8 mouse cellular contexts compared by ENCODE assay signal in genomic region chr5:144545653-144546422, GRCm38 (mm10). TPM values are rescaled to one million over a fixed set of nuclear protein-coding genes. Genes with fewer than 3 reads are reported as not detected.
A peak's percentile ranks its signal among the peaks of the same experiment; 100 is the strongest.
DNase-seq lines count a peak whose midpoint lies in the region; ATAC-seq lines count a peak whose summit lies in the region.

Gene Nptx2 (plus strand): TSS chr5:144545902.

- peak; percentile 89 to 91 for DNase-seq in adrenal gland, postnatal 36 days
- peak; percentile 94 for DNase-seq in embryonic facial prominence, embryonic 11.5 days (ENCODE audit: low spot score)
- peak; percentile 94 for DNase-seq in heart, adult 11 months
- DNase-seq in kidney, adult 11 months = peak; percentile 49
- DNase-seq in left cerebral cortex, postnatal 14 days (ENCODE audit: low spot score in 2 of 2) = peak; percentile 88
- DNase-seq in right cerebral cortex, postnatal 4 days = peak; percentile 85
- DNase-seq in spleen, adult 12 weeks (ENCODE audit: low spot score) = no peak

- peaks cover 24% of the 10 kb centered on the region for H3K27me3 ChIP-seq in embryonic facial prominence, embryonic 11.5 days (ENCODE audit: control insufficient read depth, insufficient read depth, low read length)

- no peak within 1 kb of the TSS for H3K27ac ChIP-seq in embryonic facial prominence, embryonic 11.5 days (replicated peaks; ENCODE audit: low read depth, low read length)

- no peaks in the 10 kb centered on the region for H3K9me3 ChIP-seq in embryonic facial prominence, embryonic 11.5 days (replicated peaks; ENCODE audit: control insufficient read depth, low read length)

- 0 out of 2 replicates have a peak within 1 kb of the TSS, but pooled peaks have one; percentile 18 for H3K9ac ChIP-seq in embryonic facial prominence, embryonic 11.5 days (replicated peaks; ENCODE audit: low read length)

- WGBS in embryonic facial prominence, embryonic 11.5 days = 1% methylated on average over 89 of the region's 99 CpGs

- H3K4me3 ChIP-seq in embryonic facial prominence, embryonic 11.5 days (ENCODE audit: low read depth, low read length) = peak within 1 kb of the TSS; percentile 23

- H3K4me1 ChIP-seq in embryonic facial prominence, embryonic 11.5 days (ENCODE audit: control insufficient read depth, insufficient read depth, low read length) = no peaks in the 10 kb centered on the region

- H3K36me3 ChIP-seq in embryonic facial prominence, embryonic 11.5 days (replicated peaks; ENCODE audit: control insufficient read depth, insufficient read depth, low read depth, low read length) = no peaks in the 10 kb centered on the region

- intact Hi-C loops in left cerebral cortex, postnatal 14 days (cut with DNase I) = loop anchor here (2.0 to 5.0 kb wide), 2 partner anchors 96 to 181 kb away; no protein-coding TSS in a partner anchor

- peak within 1 kb of the TSS; percentile 48 for H3K4me2 ChIP-seq in embryonic facial prominence, embryonic 11.5 days (ENCODE audit: low read depth, low read length)

- peak; percentile 94 for ATAC-seq in embryonic facial prominence, embryonic 11.5 days (replicated peaks; ENCODE audit: insufficient number of reproducible peaks, low FRiP score, low TSS enrichment, low read depth)
- peak; percentile 72; the same call in 1 of the 2 replicates for ATAC-seq in megakaryocyte-erythroid progenitor cell, adult 5-6 weeks (replicated peaks; ENCODE audit: low FRiP score, low TSS enrichment, poor library complexity, severe bottlenecking)

RNA-seq across cellular contexts. Expression of gene Nptx2, which starts in this region (rescaled TPM):
- total RNA-seq in adrenal gland, postnatal 36 days (2021) = under 1 TPM; 0.56 TPM
- polyA plus RNA-seq in embryonic facial prominence, embryonic 11.5 days (2014; fragmentation: Nextera tagmentation; extraction: Ambion mirVana) = 0.67 and 1.4 TPM in 2 replicates
- 10 to 100 TPM; 65.0 to 65.4 TPM for total RNA-seq in left cerebral cortex, postnatal 14 days (2021)
- total RNA-seq in megakaryocyte-erythroid progenitor cell, adult 5-6 weeks (2014; fragmentation: Nextera tagmentation) = not detected in 2 replicates
- not detected in 2 replicates for total RNA-seq in megakaryocyte-erythroid progenitor cell, adult 5-6 weeks (2017)

Comparison
In these comparisons a context has a peak if more than half of its experiments do, and no peak if none do; other contexts are left out.
1. RNA of gene Nptx2 (total RNA-seq): 65.0 to 65.4 TPM in left cerebral cortex, postnatal 14 days; 0.56 TPM in adrenal gland, postnatal 36 days and not detected in megakaryocyte-erythroid progenitor cell, adult 5-6 weeks; every median in the first group is over 10 times any median in the second.
2. Peak in DNase-seq in adrenal gland, postnatal 36 days; RNA of the gene not detected or under 1 TPM.
3. Peak in ATAC-seq in megakaryocyte-erythroid progenitor cell, adult 5-6 weeks; RNA of the gene not detected or under 1 TPM.